Mouse (Mus musculus): ENCODE results near the gene Otud7a.

DNA sequence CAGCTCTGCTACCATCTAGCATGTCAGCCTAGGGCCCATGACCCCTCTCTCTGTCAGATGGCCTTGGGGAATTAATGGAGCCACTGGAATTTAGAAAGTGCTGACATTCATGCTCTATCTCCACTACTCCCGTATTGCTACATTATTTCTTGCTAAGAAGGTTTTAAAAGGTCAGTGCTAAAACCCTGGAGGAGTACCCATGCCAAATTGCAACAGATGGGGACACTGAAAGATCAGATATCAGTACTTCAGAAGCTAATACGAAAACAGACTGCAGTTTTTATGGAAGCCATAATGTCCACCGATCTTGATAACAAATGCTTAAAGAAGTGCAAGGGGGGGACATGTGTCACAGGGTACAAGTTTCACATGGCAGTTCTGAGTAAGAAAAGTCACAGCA is 147.5 kb downstream of the Otud7a start:
- no peak for TF ChIP-seq CTCF (IDR thresholded peaks at IDR 0.05; ENCODE audit: borderline replicate concordance, extremely low read depth, insufficient read depth, insufficient read length)
- no peak for TF ChIP-seq POLR2A (IDR thresholded peaks at IDR 0.05; ENCODE audit: borderline replicate concordance, extremely low read depth, insufficient read depth, insufficient read length, poor library complexity, severe bottlenecking)

Data from brain, embryonic 14.5 days (tissue).